Mouse (Mus musculus) bone marrow, adult 2 months (tissue): ENCODE data around the gene Ifngr1. TPM values are rescaled to one million over a fixed set of nuclear protein-coding genes. Genes with fewer than 3 reads are reported as not detected.
A peak's percentile ranks its signal among the peaks of the same experiment; 100 is the strongest.

Source experiments
- H3K27ac ChIP-seq: fragments of 200-500 bp; 2 replicates; pipeline ENCODE4 v1.5.1; 2012; ENCODE audit warnings: low read depth, mild to moderate bottlenecking, control low read depth, inconsistent platforms, low read length; ENCODE audit not compliant: control insufficient read depth, poor library complexity, insufficient read depth
- H3K4me1 ChIP-seq: fragments of 200-500 bp; 2 replicates; pipeline ENCODE4 v1.6.1; 2011; ENCODE audit warnings: low read length; ENCODE audit not compliant: control insufficient read depth, insufficient read depth
- H3K4me3 ChIP-seq: fragments of 200-500 bp; replicated peaks from 2 replicates; pipeline ENCODE3; 2011; ENCODE audit warnings: mild to moderate bottlenecking, low read depth, low read length, control low read depth; ENCODE audit not compliant: control insufficient read depth
- CTCF ChIP-seq: fragments of 200-500 bp; IDR thresholded peaks from 2 replicates; pipeline ENCODE4 v1.5.1; 2011; ENCODE audit warnings: low read length, control low read depth; ENCODE audit not compliant: control insufficient read depth, insufficient read depth
- POLR2A ChIP-seq: fragments of 200-500 bp; IDR thresholded peaks from 2 replicates; pipeline ENCODE4 v1.6.1; 2011; ENCODE audit warnings: low read depth, mild to moderate bottlenecking, control low read depth, low read length, borderline replicate concordance; ENCODE audit not compliant: control insufficient read depth
- WGBS: fragments of 180-500 bp; shearing (Covaris S2); methylation state at CpG from one replicate; pipeline ENCODE4 v1.1.7; 2018; 5-methylcytosine and 5-hydroxymethylcytosine counted together
- polyA plus RNA-seq: library from polyadenylated mRNA; stranded (reverse); fragments of >200 nt; gene quantifications from 2 replicates; pipeline ENCODE4 v1.2.4, GENCODE M21; 2011; ENCODE audit warnings: low replicate concordance; ENCODE audit not compliant: missing spikeins, insufficient read depth, insufficient read length

Ifngr1 gene
- polyA plus RNA-seq: 32.1 and 78.0 TPM in 2 replicates

DNA sequence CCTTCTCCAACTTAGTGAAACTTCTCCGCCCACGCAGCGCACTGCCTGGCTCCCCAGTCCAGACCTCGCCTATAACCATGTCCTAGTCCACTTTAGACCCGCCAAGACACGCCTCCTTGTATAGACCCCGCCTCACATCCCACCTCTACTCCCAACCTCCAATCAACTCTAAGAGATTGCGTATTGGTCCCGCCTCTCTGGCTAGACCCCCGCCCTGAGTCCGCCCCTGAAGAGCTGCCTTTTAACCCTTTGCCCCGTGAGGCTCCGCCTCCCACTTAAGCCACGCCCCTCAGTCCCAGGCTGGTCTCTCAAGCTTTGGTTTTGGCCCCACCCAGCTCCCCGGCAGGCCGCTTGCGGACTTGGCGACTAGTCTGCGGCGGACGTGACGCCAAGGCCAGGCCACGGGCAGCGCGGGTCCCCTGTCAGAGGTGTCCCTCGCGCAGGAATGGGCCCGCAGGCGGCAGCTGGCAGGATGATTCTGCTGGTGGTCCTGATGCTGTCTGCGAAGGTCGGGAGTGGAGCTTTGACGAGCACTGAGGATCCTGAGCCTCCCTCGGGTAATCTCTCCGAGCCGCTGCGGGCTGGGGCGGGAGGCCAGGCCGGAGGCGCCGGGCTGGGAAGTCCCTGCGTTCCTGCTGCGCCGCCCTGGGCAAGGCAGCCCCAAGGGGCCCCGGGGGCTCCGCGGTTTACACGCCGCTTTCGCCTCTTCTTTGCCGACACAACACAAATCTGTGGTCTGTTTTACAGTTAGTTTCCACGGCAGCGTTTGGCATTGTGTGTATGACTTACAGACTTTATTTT is at the start of gene Ifngr1:
Gene Ifngr1, plus strand, starts transcription at position 309 of the 801 bp plus-strand sequence.
- Histone ChIP-seq H3K27ac (peak within 1 kb of the TSS; percentile 100), H3K4me1 (peaks cover 3% of the 10 kb centered on the region; the same call in 1 of the 2 replicates), H3K4me3 (peak within 1 kb of the TSS; percentile 97)
- no peak for TF ChIP-seq CTCF
- TF ChIP-seq POLR2A: peak; percentile 97
- under 1% methylated on average over 52 of the region's 52 CpGs for WGBS

DNA sequence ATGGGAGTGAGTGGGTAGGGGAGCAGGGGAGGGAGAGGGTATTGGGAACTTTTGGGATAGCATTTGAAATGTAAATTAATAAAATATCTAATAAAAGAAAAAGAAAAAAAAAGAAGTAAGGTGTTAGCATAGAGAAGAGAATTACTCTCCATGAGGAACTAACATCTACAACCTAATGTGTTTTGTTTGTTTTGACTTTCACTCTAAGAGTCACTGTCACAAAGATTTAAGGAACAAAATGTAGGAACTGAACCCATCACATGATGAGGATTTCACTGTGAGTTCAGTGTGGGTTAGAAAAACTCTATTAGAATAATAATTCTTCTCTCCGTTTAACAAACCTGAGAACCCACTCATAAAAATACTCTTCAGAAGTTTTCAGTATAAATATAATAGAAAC is 44.9 kb upstream of the Ifngr1 start:
- no peak for TF ChIP-seq POLR2A
- no peak for TF ChIP-seq CTCF
- H3K4me1 ChIP-seq: no peaks in the 10 kb centered on the region; the same call in 1 of the 2 replicates
- no peak overlapping the region for H3K4me3 ChIP-seq
- 83% methylated on average over 1 of the region's 1 CpGs for WGBS
- H3K27ac ChIP-seq: no peak overlapping the region

DNA sequence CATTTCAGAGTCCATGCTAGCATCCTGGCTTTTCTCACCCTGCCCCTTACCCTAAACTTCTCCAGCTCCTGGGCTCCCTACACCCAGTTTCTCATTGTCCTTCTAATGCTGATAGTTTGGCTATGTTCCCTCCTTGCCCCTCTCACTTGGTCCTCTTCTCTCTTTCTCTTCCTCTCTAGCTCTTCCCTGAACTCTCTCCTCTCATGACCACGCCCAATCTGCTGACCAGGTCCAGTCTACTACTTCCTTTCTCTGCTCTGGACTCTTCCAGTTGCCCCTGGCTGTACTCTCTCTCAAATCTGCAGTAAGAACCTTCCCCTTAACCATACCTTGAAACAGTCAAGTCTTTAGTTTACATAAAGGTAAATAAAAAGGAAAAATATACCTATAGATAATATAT is 43.7 kb upstream of the Ifngr1 start:
- Histone ChIP-seq H3K27ac (no peak overlapping the region), H3K4me3 (no peak overlapping the region), H3K4me1 (peaks cover 1% of the 10 kb centered on the region; the same call in 1 of the 2 replicates)
- no peak for TF ChIP-seq POLR2A
- no peak for TF ChIP-seq CTCF
- WGBS: 33% methylated on average over 1 of the region's 1 CpGs

DNA sequence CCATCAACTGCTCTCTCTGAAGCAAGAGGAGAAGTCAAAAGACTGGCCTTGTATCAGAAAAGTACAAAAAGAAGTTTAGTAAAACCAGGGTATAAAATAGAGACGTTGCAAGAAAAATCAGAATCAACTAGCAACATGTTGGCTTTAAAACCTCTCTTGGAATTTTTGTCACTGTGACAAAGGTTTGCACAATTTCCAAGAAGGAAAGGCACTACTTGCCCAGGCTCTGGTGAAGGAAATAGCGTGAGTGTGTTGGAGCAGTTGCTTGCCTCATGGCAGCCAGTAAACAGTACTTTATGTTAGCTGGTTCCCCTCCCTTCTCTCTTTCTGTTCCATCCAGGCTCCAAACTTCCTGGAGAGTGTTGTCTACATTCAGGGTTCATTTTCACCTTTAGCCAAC is 43.3 kb upstream of the Ifngr1 start:
- Histone ChIP-seq H3K4me3 (no peak overlapping the region), H3K4me1 (peaks cover 3% of the 10 kb centered on the region), H3K27ac (no peak overlapping the region)
- TF ChIP-seq POLR2A (no peak), CTCF (no peak)
- WGBS: 71% methylated on average over 2 of the region's 2 CpGs

DNA sequence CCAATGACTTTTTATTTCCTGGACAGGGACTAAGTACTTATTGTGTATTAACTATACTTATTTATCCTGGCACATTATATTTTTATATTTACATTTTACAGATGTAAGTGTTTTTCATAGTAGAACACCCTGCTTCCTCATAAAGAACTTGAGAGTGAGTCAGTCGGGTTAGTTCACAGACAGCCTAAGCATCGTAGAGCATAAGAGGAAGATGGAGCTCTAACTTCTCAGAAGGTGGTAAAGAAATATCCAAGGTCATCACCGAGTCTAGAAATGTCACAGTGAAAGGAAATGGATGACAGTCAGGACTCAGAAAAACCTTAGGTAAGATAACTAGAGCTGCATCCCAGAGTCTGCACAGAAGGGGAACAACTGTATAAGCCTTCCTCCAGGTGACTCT is 40.2 kb upstream of the Ifngr1 start:
- WGBS: 12% methylated on average over 3 of the region's 3 CpGs
- Histone ChIP-seq H3K4me1 (peaks cover 3% of the 10 kb centered on the region), H3K27ac (no peak overlapping the region), H3K4me3 (no peak overlapping the region)
- TF ChIP-seq CTCF: no peak
- TF ChIP-seq POLR2A: no peak

DNA sequence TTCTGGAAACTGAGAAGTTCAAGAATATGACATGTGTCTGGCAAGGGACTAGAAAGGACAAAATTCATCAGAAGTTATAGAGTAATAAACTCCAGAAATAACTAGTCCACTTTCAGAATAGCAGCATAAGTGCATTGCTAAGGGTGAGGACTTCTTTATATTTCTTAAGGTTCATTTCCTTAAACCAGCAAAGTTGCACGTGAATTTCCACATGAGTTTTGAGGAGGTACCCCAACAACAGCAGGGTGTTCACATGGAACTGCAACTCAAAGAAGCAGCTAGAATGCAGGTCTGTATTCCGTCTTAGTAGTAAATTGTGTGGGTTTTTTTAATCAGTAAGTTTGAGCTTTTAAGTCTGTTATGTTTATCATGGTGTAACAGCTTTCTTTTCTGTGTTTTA is 37.9 kb upstream of the Ifngr1 start:
- whole genome bisulfite sequencing: 34% methylated on average over 2 of the region's 2 CpGs

DNA sequence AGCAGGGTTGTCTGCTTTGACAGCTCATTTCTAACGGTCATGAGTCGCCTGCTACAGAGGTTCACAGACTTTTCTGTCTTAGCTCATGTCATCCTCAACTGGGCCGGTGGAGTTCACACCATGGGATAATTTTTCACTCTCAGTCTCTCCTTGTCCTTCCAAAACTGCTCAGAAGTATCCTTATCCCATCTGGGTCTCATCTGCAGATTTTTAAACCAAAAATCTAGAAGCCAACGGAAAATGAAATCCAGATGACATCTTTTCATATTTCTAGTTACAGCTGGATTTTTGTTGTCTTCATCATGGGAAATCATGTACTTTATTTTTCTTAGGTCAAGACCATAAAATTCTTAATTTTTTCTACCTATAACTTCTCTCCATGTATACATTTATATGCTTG is 34.1 kb upstream of the Ifngr1 start:
- Histone ChIP-seq H3K4me3 (no peak overlapping the region), H3K27ac (no peak overlapping the region), H3K4me1 (peaks cover 2% of the 10 kb centered on the region)
- TF ChIP-seq CTCF: no peak
- no peak for TF ChIP-seq POLR2A
- WGBS: 85% methylated on average over 4 of the region's 4 CpGs

More for the DNA sequence above, 37.9 kb upstream of the Ifngr1 start:
- no peak overlapping the region for H3K4me3 ChIP-seq
- no peak for TF ChIP-seq POLR2A
- no peak for TF ChIP-seq CTCF
- H3K27ac ChIP-seq: no peak overlapping the region
- H3K4me1 ChIP-seq: peaks cover 3% of the 10 kb centered on the region

DNA sequence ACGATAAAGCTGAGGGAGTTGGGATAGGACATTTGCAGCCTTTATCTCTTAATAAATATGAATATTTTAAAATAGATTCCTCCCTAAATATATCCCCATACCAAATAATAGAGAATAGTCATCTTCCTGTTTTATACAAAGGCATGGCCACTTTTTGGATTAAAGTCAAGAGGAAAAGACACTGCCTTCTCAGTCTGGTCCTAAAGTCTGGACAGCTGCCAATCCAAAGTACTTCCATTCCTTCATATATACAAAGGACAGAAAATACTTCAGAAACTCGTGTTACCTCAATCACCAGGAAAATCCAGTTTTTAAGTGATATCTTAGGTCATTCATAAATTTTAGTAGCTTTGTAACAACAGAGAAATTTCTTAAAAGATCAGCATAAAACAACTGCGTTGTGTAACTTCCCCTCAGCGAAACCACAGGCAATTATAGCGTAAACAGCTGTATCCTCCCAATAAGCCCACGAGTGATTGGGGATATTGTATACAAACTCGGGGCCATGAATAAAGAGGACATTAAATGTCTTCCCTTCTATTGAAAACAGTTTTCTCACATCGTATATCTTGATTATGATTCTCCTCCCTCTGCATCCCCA is 32.1 kb upstream of the Ifngr1 start:
- 10% methylated on average over 8 of the region's 8 CpGs for WGBS
- Histone ChIP-seq H3K4me1 (peaks cover 3% of the 10 kb centered on the region; the same call in 1 of the 2 replicates), H3K27ac (no peak overlapping the region), H3K4me3 (no peak overlapping the region)
- TF ChIP-seq CTCF (no peak), POLR2A (no peak)
